Mouse (Mus musculus) ES-E14 (cell line): Measurements from ENCODE around the gene Cabp4. TPM values are rescaled to one million over a fixed set of nuclear protein-coding genes. Genes with fewer than 3 reads are reported as not detected.

Experiments
- DNase-seq: peaks from one replicate; pipeline ENCODE4 v3.0.0-alpha.2; 2013; ENCODE audit warnings: low read depth, low spot score
- H3K27ac ChIP-seq: 2 replicates; pipeline ENCODE4 v1.5.1; 2012; ENCODE audit warnings: low read depth, mild to moderate bottlenecking, low read length, moderate library complexity, mixed read lengths; ENCODE audit not compliant: poor library complexity, insufficient read depth, severe bottlenecking
- H3K36me3 ChIP-seq: 2 replicates; pipeline ENCODE4 v1.6.1; 2012; ENCODE audit warnings: mild to moderate bottlenecking, low read length, moderate library complexity, mixed read lengths; ENCODE audit not compliant: control insufficient read depth, poor library complexity, insufficient read depth, severe bottlenecking
- H3K4me1 ChIP-seq, 2 experiments: fragments of 150-350 bp in 1 of 2; sonication (generic) in 1 of 2; 2 replicates each; pipeline ENCODE4 v1.6.1; 2012; ENCODE audit warnings: low read length in 2 of 2, mild to moderate bottlenecking in 1 of 2, mixed read lengths in 1 of 2; ENCODE audit not compliant: control insufficient read depth in 2 of 2, insufficient read depth in 2 of 2, poor library complexity in 1 of 2
- H3K4me3 ChIP-seq, 2 experiments: fragments of 150-350 bp in 1 of 2; sonication (generic) in 1 of 2; 2 replicates each; pipeline ENCODE4 v1.5.1; 2012; ENCODE audit warnings: low read length in 2 of 2, low read depth in 1 of 2, mild to moderate bottlenecking in 1 of 2, mixed read lengths in 1 of 2; ENCODE audit not compliant: insufficient read depth in 1 of 2, poor library complexity in 1 of 2, severe bottlenecking in 1 of 2
- H3K9ac ChIP-seq: 2 replicates; pipeline ENCODE4 v1.6.1; 2012; ENCODE audit warnings: low read depth, mild to moderate bottlenecking, low read length, mixed read lengths; ENCODE audit not compliant: poor library complexity, insufficient read depth, severe bottlenecking
- H3K9me3 ChIP-seq: fragments of 150-350 bp; sonication (generic); 2 replicates; pipeline ENCODE4 v1.6.1; 2012; ENCODE audit warnings: low read depth, mild to moderate bottlenecking, low read length; ENCODE audit not compliant: control insufficient read depth, insufficient read depth
- CHD2 ChIP-seq: IDR thresholded peaks from 2 replicates; pipeline ENCODE4 v1.6.1; 2014; ENCODE audit warnings: mild to moderate bottlenecking, low read depth, low read length, inconsistent platforms
- HCFC1 ChIP-seq: IDR thresholded peaks from 2 replicates; pipeline ENCODE4 v1.6.1; 2012; ENCODE audit warnings: low read length, inconsistent platforms, borderline replicate concordance; ENCODE audit not compliant: insufficient read depth
- MAFK ChIP-seq: IDR thresholded peaks from 2 replicates; pipeline ENCODE4 v1.6.1; 2014; ENCODE audit warnings: mild to moderate bottlenecking, low read depth, low read length, inconsistent platforms; ENCODE audit not compliant: insufficient read depth
- ZC3H11A ChIP-seq: IDR thresholded peaks from 2 replicates; pipeline ENCODE4 v1.6.1; 2012; ENCODE audit warnings: low read depth, mild to moderate bottlenecking, inconsistent platforms, low read length, borderline replicate concordance
- ZNF384 ChIP-seq: IDR thresholded peaks from 2 replicates; pipeline ENCODE4 v1.6.1; 2012; ENCODE audit warnings: low read depth, low read length, inconsistent platforms
- in situ Hi-C, 2 experiments: fragments of 600-800 bp; cut with MboI; formaldehyde crosslinking; loops; one replicate each; pipeline ENCODE4 v1.15.1; 2025; ENCODE audit warnings: low sequenced_read_pairs in 2 of 2, inconsistent platforms in 1 of 2; ENCODE audit not compliant: unreplicated experiment in 2 of 2
- total RNA-seq: library from RNA; depleted of rRNA; stranded (reverse); fragments of 300-350 nt; gene quantifications from 2 replicates; pipeline ENCODE4 v1.2.3, GENCODE M21; 2012

Cabp4 gene
- total RNA-seq, 1 experiment, result 1.8 TPM

GRCm38 (mm10) chr19:4162646-4163542, 19.1 kb upstream of the Cabp4 start, which contains the start of gene Rps6kb2:
Gene Rps6kb2 (minus strand): TSS chr19:4163354.
- no peak within 1 kb of the TSS for H3K27ac ChIP-seq
- no peaks in the 10 kb centered on the region for H3K9me3 ChIP-seq
- peaks cover 14% of the 10 kb centered on the region for H3K36me3 ChIP-seq
- peaks cover 0 to 17% of the 10 kb centered on the region in 2 experiments; a peak in 1 of 4 replicates for H3K4me1 ChIP-seq
- in situ Hi-C loops, result no loop called here
- peak within 1 kb of the TSS; percentile 89 for H3K9ac ChIP-seq
- peak within 1 kb of the TSS; percentile 87 to 95 for H3K4me3 ChIP-seq
- peak; percentile 93 for DNase-seq
- no peak for TF ChIP-seq MAFK
- no peak for TF ChIP-seq CHD2
- TF ChIP-seq HCFC1, result peak; percentile 98
- TF ChIP-seq ZC3H11A, result 0 out of 2 replicates have a peak, but pooled peaks have one; percentile 29
- TF ChIP-seq ZNF384, result no peak

- no peak overlapping the region for H3K9ac ChIP-seq
- no peak overlapping the region for H3K4me3 ChIP-seq
- H3K27ac ChIP-seq, result no peak overlapping the region
- TF ChIP-seq MAFK (no peak), ZC3H11A (no peak), ZNF384 (no peak), HCFC1 (no peak)
- H3K9me3 ChIP-seq, result no peaks in the 10 kb centered on the region
- peaks cover 0 to 25% of the 10 kb centered on the region in 2 experiments; a peak in 2 of 4 replicates for H3K4me1 ChIP-seq
- in situ Hi-C loops, result no loop called here
- H3K36me3 ChIP-seq, result peaks cover 17% of the 10 kb centered on the region
- DNase-seq, result no peak
These were observed 15.2 kb upstream of the Cabp4 start for GRCm38 (mm10) chr19:4159049-4159448.

GRCm38 (mm10) chr19:4156771-4157170, 12.9 kb upstream of the Cabp4 start:
- no peak for DNase-seq
- Histone ChIP-seq H3K9ac (no peak overlapping the region), H3K4me1 (peaks cover 0 to 32% of the 10 kb centered on the region in 2 experiments; a peak in 2 of 4 replicates), H3K4me3 (no peak overlapping the region), H3K27ac (no peak overlapping the region), H3K36me3 (peaks cover 25% of the 10 kb centered on the region), H3K9me3 (no peaks in the 10 kb centered on the region)
- in situ Hi-C loops, result no loop called here
- TF ChIP-seq ZNF384, result no peak
- TF ChIP-seq HCFC1, result no peak
- TF ChIP-seq CHD2, result no peak
- no peak for TF ChIP-seq ZC3H11A
- no peak for TF ChIP-seq MAFK

GRCm38 (mm10) chr19:4156073-4156579, 12.3 kb upstream of the Cabp4 start:
- peaks cover 29% of the 10 kb centered on the region for H3K36me3 ChIP-seq
- H3K9me3 ChIP-seq, result no peaks in the 10 kb centered on the region
- H3K4me3 ChIP-seq, result peak overlapping the region; percentile 35 to 39; a peak in 2 of 4 replicates
- H3K9ac ChIP-seq, result peak overlapping the region; percentile 31; the same call in 1 of the 2 replicates
- TF ChIP-seq ZC3H11A (no peak), MAFK (no peak), ZNF384 (no peak)
- H3K4me1 ChIP-seq, result peaks cover 0 to 36% of the 10 kb centered on the region in 2 experiments; a peak in 2 of 4 replicates
- in situ Hi-C loops, result no loop called here
- H3K27ac ChIP-seq, result no peak overlapping the region
- no peak for DNase-seq
